ENCODE assay signal across 8 mouse cellular contexts in genomic region chr2:91921181-91921789, GRCm38 (mm10). TPM values are rescaled to one million over a fixed set of nuclear protein-coding genes. Genes with fewer than 3 reads are reported as not detected.
A peak's percentile ranks its signal among the peaks of the same experiment; 100 is the strongest.
DNase-seq lines count a peak whose midpoint lies in the region; ATAC-seq and TF ChIP-seq lines count a peak whose summit lies in the region.

No protein-coding gene starts in this region.

- no peak for TF ChIP-seq POLR2A in limb, embryonic 14.5 days (IDR thresholded peaks at IDR 0.05; ENCODE audit: borderline replicate concordance, extremely low read depth, insufficient read depth, insufficient read length)
- TF ChIP-seq POLR2A in testis, adult 2 months (IDR thresholded peaks at IDR 0.05; ENCODE audit: control insufficient read depth, low read depth, low read length): 0 out of 2 replicates have a peak, but pooled peaks have one; percentile 17

- H3K4me3 ChIP-seq in forebrain, embryonic 10.5 days: peak overlapping the region; percentile 71
- peak overlapping the region; percentile 47 for H3K4me3 ChIP-seq in hindbrain, embryonic 11.5 days (ENCODE audit: low read depth, low read length)
- peak overlapping the region; percentile 54 for H3K4me3 ChIP-seq in limb, embryonic 14.5 days (replicated peaks; ENCODE audit: low read length)
- H3K4me3 ChIP-seq in midbrain, embryonic 13.5 days (replicated peaks): peak overlapping the region; percentile 60
- H3K4me3 ChIP-seq in testis, adult 2 months (ENCODE audit: control insufficient read depth, low read depth, low read length): peak overlapping the region; percentile 81

- H3K27ac ChIP-seq in forebrain, embryonic 10.5 days: peak overlapping the region; percentile 66
- H3K27ac ChIP-seq in hindbrain, embryonic 11.5 days (ENCODE audit: low read depth, low read length): no peak overlapping the region
- H3K27ac ChIP-seq in limb, embryonic 14.5 days (replicated peaks; ENCODE audit: low read depth, low read length): no peak overlapping the region
- no peak overlapping the region for H3K27ac ChIP-seq in midbrain, embryonic 13.5 days
- H3K27ac ChIP-seq in testis, adult 2 months (ENCODE audit: control insufficient read depth, insufficient read depth, low read depth, low read length): no peak overlapping the region

- no peak overlapping the region for H3K9ac ChIP-seq in hindbrain, embryonic 11.5 days (ENCODE audit: low read depth, low read length)
- H3K9ac ChIP-seq in limb, embryonic 14.5 days (ENCODE audit: low read depth, low read length, severe bottlenecking): no peak overlapping the region
- peak overlapping the region; percentile 58 for H3K9ac ChIP-seq in midbrain, embryonic 13.5 days (replicated peaks)

- peak; percentile 7; the same call in 1 of the 2 replicates for ATAC-seq in hindbrain, embryonic 11.5 days (ENCODE audit: low FRiP score)
- ATAC-seq in limb, embryonic 14.5 days (ENCODE audit: low FRiP score, low read depth): peak; percentile 31
- ATAC-seq in midbrain, embryonic 13.5 days: peak; percentile 25

- no peaks in the 10 kb centered on the region for H3K9me3 ChIP-seq in forebrain, embryonic 10.5 days
- H3K9me3 ChIP-seq in hindbrain, embryonic 11.5 days (ENCODE audit: control insufficient read depth, low read length): no peaks in the 10 kb centered on the region
- H3K9me3 ChIP-seq in limb, embryonic 14.5 days (ENCODE audit: control insufficient read depth, low read length): no peaks in the 10 kb centered on the region
- no peaks in the 10 kb centered on the region for H3K9me3 ChIP-seq in midbrain, embryonic 13.5 days

- H3K4me1 ChIP-seq in forebrain, embryonic 10.5 days: peaks cover 36% of the 10 kb centered on the region
- H3K4me1 ChIP-seq in hindbrain, embryonic 11.5 days (replicated peaks; ENCODE audit: control insufficient read depth, insufficient read depth, low read length): 0 out of 2 replicates have a peak, but pooled peaks cover 2% of the 10 kb centered on the region
- peaks cover 18% of the 10 kb centered on the region for H3K4me1 ChIP-seq in limb, embryonic 14.5 days (ENCODE audit: control insufficient read depth, insufficient read depth, low read length)
- peaks cover 29% of the 10 kb centered on the region for H3K4me1 ChIP-seq in midbrain, embryonic 13.5 days (replicated peaks)
- H3K4me1 ChIP-seq in testis, adult 2 months (ENCODE audit: control insufficient read depth, insufficient read depth, low read length): peaks cover 22% of the 10 kb centered on the region

- peak overlapping the region; percentile 67 for H3K4me2 ChIP-seq in hindbrain, embryonic 11.5 days (replicated peaks; ENCODE audit: low read depth, low read length)
- H3K4me2 ChIP-seq in limb, embryonic 14.5 days (replicated peaks; ENCODE audit: low read depth, low read length, severe bottlenecking): peak overlapping the region; percentile 94
- H3K4me2 ChIP-seq in midbrain, embryonic 13.5 days (replicated peaks): peak overlapping the region; percentile 72

- TF ChIP-seq CTCF in testis, adult 2 months (IDR thresholded peaks at IDR 0.05; ENCODE audit: control insufficient read depth, insufficient read depth, insufficient replicate concordance, low read depth, low read length): no peak

- peaks cover 33% of the 10 kb centered on the region for H3K36me3 ChIP-seq in forebrain, embryonic 10.5 days (replicated peaks)
- H3K36me3 ChIP-seq in hindbrain, embryonic 11.5 days (ENCODE audit: control insufficient read depth, insufficient read depth, low read length): peaks cover 10% of the 10 kb centered on the region; the same call in 1 of the 2 replicates
- peaks cover 26% of the 10 kb centered on the region for H3K36me3 ChIP-seq in limb, embryonic 14.5 days (ENCODE audit: control insufficient read depth, insufficient read depth, low read length)
- peaks cover 31% of the 10 kb centered on the region for H3K36me3 ChIP-seq in midbrain, embryonic 13.5 days
- no peaks in the 10 kb centered on the region for H3K36me3 ChIP-seq in testis, adult 2 months (ENCODE audit: control insufficient read depth, insufficient read depth, low read length)

- DNase-seq in CD8-positive naive resting alpha-beta T cell, adult 2 months (ENCODE audit: low read depth in 2 of 2, low spot score in 2 of 2): peak; percentile 35 to 50
- peak; percentile 31 for DNase-seq in T-cell, adult 2 months (ENCODE audit: low spot score)
- no peak for DNase-seq in forebrain, embryonic 10.5 days (ENCODE audit: extremely low spot score, low spot score)
- DNase-seq in hindbrain, embryonic 11.5 days (ENCODE audit: low spot score): peak; percentile 62
- DNase-seq in limb, embryonic 14.5 days (ENCODE audit: low spot score): peak; percentile 74
- no peak for DNase-seq in cerebellum, adult 18-20 months

- H3K27me3 ChIP-seq in forebrain, embryonic 10.5 days (ENCODE audit: poor library complexity, severe bottlenecking): peaks cover 67% of the 10 kb centered on the region
- peaks cover 30% of the 10 kb centered on the region for H3K27me3 ChIP-seq in hindbrain, embryonic 11.5 days (ENCODE audit: control insufficient read depth, insufficient read depth, low read length)
- peaks cover 37% of the 10 kb centered on the region for H3K27me3 ChIP-seq in limb, embryonic 14.5 days (ENCODE audit: control insufficient read depth, insufficient read depth, low read length)
- peaks cover 64% of the 10 kb centered on the region for H3K27me3 ChIP-seq in midbrain, embryonic 13.5 days
- peaks cover 2% of the 10 kb centered on the region; the same call in 1 of the 2 replicates for H3K27me3 ChIP-seq in testis, adult 2 months (ENCODE audit: control insufficient read depth, insufficient read depth, low read length)

- WGBS in forebrain, embryonic 10.5 days: 3% methylated on average over 31 of the region's 31 CpGs
- WGBS in hindbrain, embryonic 11.5 days: 5% methylated on average over 31 of the region's 31 CpGs
- 4% methylated on average over 31 of the region's 31 CpGs for WGBS in limb, embryonic 14.5 days
- WGBS in midbrain, embryonic 13.5 days: 2% methylated on average over 31 of the region's 31 CpGs

RNA-seq across cellular contexts. Expression of gene Chrm4, which starts 5.8 kb away (rescaled TPM):
- polyA plus RNA-seq in forebrain, embryonic 10.5 days (2016; fragmentation: Nextera tagmentation; extraction: Ambion mirVana): 0.12 and 0.77 TPM in 2 replicates
- polyA plus RNA-seq in hindbrain, embryonic 11.5 days (2014; fragmentation: Nextera tagmentation; extraction: Ambion mirVana): 0.20 and 0.42 TPM in 2 replicates
- 0.47 and 0.88 TPM in 2 replicates for polyA plus RNA-seq in limb, embryonic 14.5 days (2012; rRNA removed)
- 0.17 and 0.32 TPM in 2 replicates for polyA plus RNA-seq in limb, embryonic 14.5 days (2014; fragmentation: Nextera tagmentation; extraction: Ambion mirVana)
- 0.36 and 0.54 TPM in 2 replicates for polyA plus RNA-seq in midbrain, embryonic 13.5 days (2015; fragmentation: Nextera tagmentation; extraction: Ambion mirVana)
- 20.3 and 23.6 TPM in 2 replicates for polyA plus RNA-seq in testis, adult 2 months (2012; rRNA removed)

RNA-seq across cellular contexts. Expression of gene Mdk, which starts 10.8 kb away (rescaled TPM):
- polyA plus RNA-seq in forebrain, embryonic 10.5 days (2016; fragmentation: Nextera tagmentation; extraction: Ambion mirVana): 1,773 and 1,865 TPM in 2 replicates
- 960 and 984 TPM in 2 replicates for polyA plus RNA-seq in hindbrain, embryonic 11.5 days (2014; fragmentation: Nextera tagmentation; extraction: Ambion mirVana)
- 1,140 and 1,381 TPM in 2 replicates for polyA plus RNA-seq in limb, embryonic 14.5 days (2012; rRNA removed)
- 1,171 and 1,392 TPM in 2 replicates for polyA plus RNA-seq in limb, embryonic 14.5 days (2014; fragmentation: Nextera tagmentation; extraction: Ambion mirVana)
- 322 and 354 TPM in 2 replicates for polyA plus RNA-seq in midbrain, embryonic 13.5 days (2015; fragmentation: Nextera tagmentation; extraction: Ambion mirVana)
- polyA plus RNA-seq in testis, adult 2 months (2012; rRNA removed): 9.6 TPM in 2 replicates

RNA-seq across cellular contexts. Expression of gene Gm9821, which starts 24.2 kb away (rescaled TPM):
- polyA plus RNA-seq in forebrain, embryonic 10.5 days (2016; fragmentation: Nextera tagmentation; extraction: Ambion mirVana): 0.44 and 0.52 TPM in 2 replicates
- 0.27 and 0.37 TPM in 2 replicates for polyA plus RNA-seq in hindbrain, embryonic 11.5 days (2014; fragmentation: Nextera tagmentation; extraction: Ambion mirVana)
- 0.05 TPM in 1 of 2 replicates, not detected in the other for polyA plus RNA-seq in limb, embryonic 14.5 days (2012; rRNA removed)
- 0.37 and 0.56 TPM in 2 replicates for polyA plus RNA-seq in limb, embryonic 14.5 days (2014; fragmentation: Nextera tagmentation; extraction: Ambion mirVana)
- polyA plus RNA-seq in midbrain, embryonic 13.5 days (2015; fragmentation: Nextera tagmentation; extraction: Ambion mirVana): 0.38 TPM in 1 of 2 replicates, not detected in the other
- polyA plus RNA-seq in testis, adult 2 months (2012; rRNA removed): not detected in 2 replicates

RNA-seq across cellular contexts. Expression of gene Dgkz, which starts 54.4 kb away (rescaled TPM):
- polyA plus RNA-seq in forebrain, embryonic 10.5 days (2016; fragmentation: Nextera tagmentation; extraction: Ambion mirVana): 35.1 and 39.1 TPM in 2 replicates
- polyA plus RNA-seq in hindbrain, embryonic 11.5 days (2014; fragmentation: Nextera tagmentation; extraction: Ambion mirVana): 24.1 and 28.9 TPM in 2 replicates
- polyA plus RNA-seq in limb, embryonic 14.5 days (2012; rRNA removed): 97.1 and 109 TPM in 2 replicates
- 40.4 and 42.4 TPM in 2 replicates for polyA plus RNA-seq in limb, embryonic 14.5 days (2014; fragmentation: Nextera tagmentation; extraction: Ambion mirVana)
- 21.4 and 26.4 TPM in 2 replicates for polyA plus RNA-seq in midbrain, embryonic 13.5 days (2015; fragmentation: Nextera tagmentation; extraction: Ambion mirVana)
- 14.2 and 14.3 TPM in 2 replicates for polyA plus RNA-seq in testis, adult 2 months (2012; rRNA removed)

Comparison
In these comparisons a context has a peak if more than half of its experiments do, and no peak if none do; other contexts are left out.
1. DNase-seq: peak in CD8-positive naive resting alpha-beta T cell, adult 2 months (2 of 2), T-cell, adult 2 months (single experiment), hindbrain, embryonic 11.5 days (single experiment) and limb, embryonic 14.5 days (single experiment); none in forebrain, embryonic 10.5 days (single experiment) and cerebellum, adult 18-20 months (0 of 2).
2. RNA of gene Chrm4, which starts 5.8 kb away (polyA plus RNA-seq): 20.3 to 23.6 TPM in testis, adult 2 months; 0.36 to 0.54 TPM in midbrain, embryonic 13.5 days, 0.17 to 0.88 TPM in limb, embryonic 14.5 days, 0.20 to 0.42 TPM in hindbrain, embryonic 11.5 days and 0.12 to 0.77 TPM in forebrain, embryonic 10.5 days; every median in the first group is over 10 times any median in the second.
3. RNA of gene Mdk, which starts 10.8 kb away (polyA plus RNA-seq): 1,773 to 1,865 TPM in forebrain, embryonic 10.5 days, 1,140 to 1,392 TPM in limb, embryonic 14.5 days, 960 to 984 TPM in hindbrain, embryonic 11.5 days and 322 to 354 TPM in midbrain, embryonic 13.5 days; 9.6 TPM in testis, adult 2 months; every median in the first group is over 10 times any median in the second.
4. Peak in every context shown above with its lines, with median percentiles within 50 percentile points of each other: H3K4me3 ChIP-seq, ATAC-seq and H3K4me2 ChIP-seq.